Mouse (Mus musculus) neutrophil, adult 83 days (primary cell): ENCODE data around the gene Grk4. TPM values are rescaled to one million over a fixed set of nuclear protein-coding genes. Genes with fewer than 3 reads are reported as not detected.

ENCODE experiments used
- total RNA-seq, 2 experiments: library from RNA; stranded (reverse); gene quantifications; one replicate each; pipeline ENCODE4 v1.2.4; 2023

The Grk4 gene
- total RNA-seq = 1 to 10 TPM; 3.4 to 3.5 TPM

DNA sequence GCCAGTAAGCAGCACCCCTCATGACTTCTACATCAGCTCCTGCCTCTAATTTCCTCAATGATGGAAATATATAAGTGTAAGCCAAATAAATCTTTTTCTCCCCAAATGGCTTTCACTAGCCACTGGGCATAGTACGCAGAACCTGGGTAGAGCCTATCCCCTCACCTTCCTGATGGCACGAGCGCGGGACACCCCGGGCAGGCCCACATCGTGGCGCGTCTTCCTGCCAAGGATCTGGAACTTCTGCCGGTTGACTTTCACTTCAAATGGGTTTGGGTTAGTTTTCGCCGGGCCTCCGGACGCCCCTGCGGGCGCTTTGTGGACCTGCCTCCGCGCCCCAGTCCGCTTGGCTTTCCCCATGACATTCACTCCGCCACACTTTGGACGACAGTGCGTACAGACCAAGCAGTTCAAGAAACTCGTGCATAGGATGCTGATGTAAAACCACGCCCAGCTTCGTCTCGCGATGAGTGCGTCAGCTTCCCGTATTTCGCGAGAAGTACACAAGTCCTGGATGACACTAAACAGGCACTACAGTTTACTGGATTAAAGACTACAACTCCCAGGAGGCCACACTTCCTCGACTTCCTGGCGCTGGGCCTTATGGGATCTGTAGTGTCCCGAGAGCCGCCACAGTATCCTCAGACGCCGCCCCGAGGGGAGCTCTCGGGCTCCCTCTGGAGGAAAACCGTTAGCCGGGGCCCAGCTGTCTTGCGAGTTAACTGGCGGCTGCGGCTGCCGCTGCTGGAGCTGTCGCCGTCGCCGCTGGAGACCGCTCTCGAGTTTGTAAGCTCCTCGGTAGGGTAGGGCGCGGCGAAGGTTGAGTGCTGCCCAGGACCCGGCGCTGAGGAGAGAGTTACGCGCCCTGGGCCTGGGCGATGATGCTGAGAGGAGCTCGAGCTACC is at the start of gene Grk4, which contains the start of gene Nop14:
TSS of gene Grk4 (plus strand) at position 694 of the 905 bp plus-strand sequence.
TSS of gene Nop14 (minus strand) at position 463 of the 905 bp plus-strand sequence.

DNA sequence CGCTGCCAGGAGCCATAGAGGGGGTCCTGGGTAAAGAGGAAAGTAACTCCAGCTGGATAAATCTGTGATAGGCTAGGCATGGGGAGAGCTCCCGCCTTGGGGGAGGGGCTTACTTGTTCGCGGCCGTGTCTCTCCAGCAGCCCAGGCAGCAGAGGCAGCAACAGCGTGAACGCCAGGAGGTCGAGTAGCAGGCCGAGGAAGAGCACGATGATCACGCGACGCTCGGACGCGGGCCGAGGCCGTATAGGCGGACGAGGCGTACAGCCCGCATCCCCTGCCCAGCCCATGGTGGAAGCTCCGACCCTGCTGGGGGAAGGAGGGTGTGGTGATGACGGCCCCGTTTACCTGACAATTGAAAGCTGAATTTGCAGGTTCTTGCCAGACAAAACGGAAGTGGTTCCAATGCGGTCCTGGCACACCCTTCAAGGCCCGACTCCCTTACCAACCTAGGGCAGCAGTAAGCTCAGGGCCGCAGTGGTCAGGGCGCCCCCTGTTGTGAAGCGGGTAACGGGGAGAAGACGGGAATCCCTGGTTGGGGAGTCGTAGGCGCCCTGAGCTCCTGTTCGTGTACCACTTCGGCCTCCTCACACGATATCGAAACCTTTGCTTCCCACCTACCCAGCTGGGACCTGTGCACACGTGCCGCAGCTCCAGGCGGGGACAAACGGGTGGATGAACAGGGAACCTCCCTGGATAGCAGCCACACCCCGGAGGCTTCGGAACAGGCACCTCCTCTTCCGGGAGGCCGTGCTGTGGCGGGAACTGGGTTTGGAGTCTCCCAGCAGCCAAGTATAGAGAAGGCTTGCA is 23.5 kb upstream of the Grk4 start, which contains the start of gene Mfsd10:
TSS of gene Mfsd10 (minus strand) at position 732 of the 807 bp plus-strand sequence.

GRCm38 (mm10) chr5:34761509-34761908 is 101.3 kb downstream of the Grk4 start, which contains the start of gene Htt:
Gene Htt, plus strand, starts transcription at chr5:34761740.

Other genes with a start within 250 kb of the Grk4 start
- 10 to 100 TPM; 10.6 to 12.2 TPM for gene Tnip2, start 146.4 kb upstream of the Grk4 start, total RNA-seq
- gene Sh3bp2, start 134.5 kb upstream of the Grk4 start, total RNA-seq = 10 to 100 TPM; 69.0 to 73.2 TPM
- 100 to 1,000 TPM; 190 to 241 TPM for gene Add1, start 86.7 kb upstream of the Grk4 start, total RNA-seq
- gene Mfsd10, start 23.2 kb upstream of the Grk4 start, total RNA-seq = 10 to 100 TPM; 53.9 to 55.8 TPM
- 1 to 10 TPM; 6.8 to 7.6 TPM for gene Nop14, start 231 bp upstream of the Grk4 start, total RNA-seq
- 10 to 100 TPM; 25.0 to 25.3 TPM for gene Htt, start 101.4 kb downstream of the Grk4 start, total RNA-seq
- gene Msantd1, start 247.6 kb downstream of the Grk4 start, total RNA-seq = 1 to 10 TPM; 1.1 to 1.7 TPM